Mouse (Mus musculus) limb, embryonic 12.5 days (tissue): ENCODE measurements around the gene Tmem80. TPM values are rescaled to one million over a fixed set of nuclear protein-coding genes. Genes with fewer than 3 reads are reported as not detected.

Source experiments
- ATAC-seq: fragments of 200-750 bp; cut with Nextera tagmentation; 2 replicates; pipeline ENCODE4 v1.8.0; 2017; ENCODE audit warnings: low read depth, moderate TSS enrichment; ENCODE audit not compliant: insufficient number of reproducible peaks, insufficient read depth, low FRiP score, low TSS enrichment
- H3K27ac ChIP-seq: fragments of 300-500 bp; sonication (generic); 2 replicates; pipeline ENCODE4 v1.5.1; 2016; ENCODE audit warnings: mild to moderate bottlenecking, moderate library complexity
- H3K27me3 ChIP-seq: fragments of 300-500 bp; sonication (generic); 2 replicates; pipeline ENCODE4 v1.6.1; 2016; ENCODE audit warnings: mild to moderate bottlenecking, moderate library complexity
- H3K36me3 ChIP-seq: fragments of 300-500 bp; sonication (generic); 2 replicates; pipeline ENCODE4 v1.6.1; 2016; ENCODE audit warnings: mild to moderate bottlenecking, moderate library complexity
- H3K4me1 ChIP-seq: fragments of 300-500 bp; sonication (generic); replicated peaks from 2 replicates; pipeline ENCODE4 v1.6.1; 2016
- H3K4me2 ChIP-seq: fragments of 300-500 bp; sonication (generic); 2 replicates; pipeline ENCODE4 v1.6.1; 2016; ENCODE audit warnings: mild to moderate bottlenecking, moderate library complexity
- H3K4me3 ChIP-seq: fragments of 300-500 bp; sonication (generic); replicated peaks from 2 replicates; pipeline ENCODE4 v1.5.1; 2016; ENCODE audit warnings: mild to moderate bottlenecking
- H3K9ac ChIP-seq: fragments of 300-500 bp; sonication (generic); replicated peaks from 2 replicates; pipeline ENCODE4 v1.6.1; 2016; ENCODE audit warnings: mild to moderate bottlenecking, moderate library complexity
- H3K9me3 ChIP-seq: fragments of 300-500 bp; sonication (generic); 2 replicates; pipeline ENCODE4 v1.6.1; 2016; ENCODE audit warnings: mild to moderate bottlenecking, moderate library complexity
- WGBS: fragments of 180-500 bp; shearing (Covaris S2); methylation state at CpG from one replicate; pipeline ENCODE4 v1.1.7; 2016; 5-methylcytosine and 5-hydroxymethylcytosine counted together
- polyA plus RNA-seq: library from polyadenylated mRNA; unstranded; fragments of >200 nt; fragmentation: Nextera tagmentation; extraction: Ambion mirVana; gene quantifications from 2 replicates; pipeline ENCODE4 v1.2.1, GENCODE M21; 2016

Tmem80 gene
- polyA plus RNA-seq, 1 experiment from 2014 or later = 52.0 TPM

DNA sequence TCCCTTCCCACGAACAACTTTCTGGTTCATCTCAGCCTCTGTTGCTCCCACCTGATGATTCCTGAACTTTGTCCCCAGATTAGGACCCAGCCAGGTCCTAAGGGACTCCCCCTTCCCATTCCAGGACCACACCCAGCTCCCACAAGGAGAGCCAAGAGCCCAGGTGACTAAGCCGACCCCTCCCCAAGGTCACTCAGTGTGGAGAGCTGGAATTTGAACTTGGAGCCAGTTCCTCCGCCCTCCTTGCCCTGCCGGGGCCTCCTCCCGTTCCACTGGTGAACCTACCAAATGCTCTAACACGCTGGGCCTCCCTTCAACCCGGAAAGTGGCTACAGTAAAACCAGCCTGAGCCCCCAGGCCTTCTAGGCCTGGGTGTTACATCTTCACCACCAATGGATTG, 12.5 kb downstream of the Tmem80 start:
- no peak overlapping the region for H3K27ac ChIP-seq
- H3K36me3 ChIP-seq = peaks cover 11% of the 10 kb centered on the region
- peaks cover 16% of the 10 kb centered on the region for H3K4me1 ChIP-seq
- no peak overlapping the region for H3K4me2 ChIP-seq
- H3K4me3 ChIP-seq = no peak overlapping the region
- no peak overlapping the region; the same call in 1 of the 2 replicates for H3K9ac ChIP-seq
- 74% methylated on average over 7 of the region's 7 CpGs for WGBS
- ATAC-seq = no peak
- H3K27me3 ChIP-seq = peaks cover 25% of the 10 kb centered on the region
- no peaks in the 10 kb centered on the region for H3K9me3 ChIP-seq

DNA sequence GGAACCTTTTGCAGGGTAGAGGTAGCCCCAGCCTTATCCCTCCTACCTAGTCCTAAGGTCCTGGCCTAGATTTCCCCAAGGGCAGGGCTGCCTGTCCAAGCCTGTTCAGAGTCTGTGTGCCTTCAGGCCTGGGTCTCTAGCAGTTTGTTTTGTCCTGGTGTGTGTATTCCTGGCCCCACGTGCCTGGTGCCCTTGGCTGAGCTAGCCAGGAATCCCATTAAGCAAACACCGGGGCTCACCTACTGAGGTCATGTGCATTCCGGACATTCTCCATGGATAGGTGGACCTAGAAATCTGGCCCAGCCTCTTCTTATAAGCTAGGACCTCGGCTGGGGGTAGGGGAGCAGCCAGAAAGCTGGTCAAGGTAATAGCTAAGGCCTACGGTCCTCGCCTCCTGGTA, 12.9 kb downstream of the Tmem80 start:
- ATAC-seq = no peak
- no peak overlapping the region; the same call in 1 of the 2 replicates for H3K9ac ChIP-seq
- H3K27me3 ChIP-seq = peaks cover 25% of the 10 kb centered on the region
- H3K9me3 ChIP-seq = no peaks in the 10 kb centered on the region
- 89% methylated on average over 6 of the region's 6 CpGs for WGBS
- H3K27ac ChIP-seq = no peak overlapping the region
- H3K4me2 ChIP-seq = no peak overlapping the region
- peaks cover 11% of the 10 kb centered on the region for H3K36me3 ChIP-seq
- H3K4me1 ChIP-seq = peaks cover 16% of the 10 kb centered on the region
- H3K4me3 ChIP-seq = no peak overlapping the region

DNA sequence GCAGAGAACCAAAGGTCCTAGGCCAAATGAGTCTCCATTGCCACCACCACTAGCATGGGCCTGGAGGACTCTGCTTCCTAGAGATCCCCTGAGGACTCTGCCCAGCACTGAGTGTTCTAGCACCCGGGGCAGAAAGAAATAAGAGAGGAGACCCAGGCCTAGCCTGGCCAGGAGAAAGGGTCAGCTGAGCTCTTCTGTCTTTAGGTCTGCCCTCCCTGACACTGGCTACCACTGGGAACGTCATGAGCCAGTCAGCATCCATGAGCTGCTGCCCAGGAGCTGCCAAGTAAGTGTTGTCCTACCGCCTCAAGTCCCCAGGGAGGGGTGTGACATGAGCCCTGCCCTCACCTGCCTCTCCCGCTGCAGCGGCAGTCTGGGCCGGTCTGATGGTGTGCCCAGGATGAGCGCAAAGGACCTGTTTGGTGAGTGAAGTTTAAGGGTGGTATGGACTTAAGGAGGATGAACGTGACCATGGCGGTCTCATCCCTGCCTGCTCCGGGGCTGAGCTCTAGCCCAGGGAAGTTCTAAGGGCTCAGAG, 14.2 kb downstream of the Tmem80 start:
- Histone ChIP-seq H3K36me3 (no peaks in the 10 kb centered on the region), H3K4me3 (no peak overlapping the region), H3K4me1 (peaks cover 16% of the 10 kb centered on the region), H3K9ac (no peak overlapping the region; the same call in 1 of the 2 replicates), H3K4me2 (no peak overlapping the region), H3K27me3 (peaks cover 25% of the 10 kb centered on the region), H3K27ac (no peak overlapping the region), H3K9me3 (no peaks in the 10 kb centered on the region)
- WGBS = 70% methylated on average over 10 of the region's 10 CpGs
- no peak for ATAC-seq

DNA sequence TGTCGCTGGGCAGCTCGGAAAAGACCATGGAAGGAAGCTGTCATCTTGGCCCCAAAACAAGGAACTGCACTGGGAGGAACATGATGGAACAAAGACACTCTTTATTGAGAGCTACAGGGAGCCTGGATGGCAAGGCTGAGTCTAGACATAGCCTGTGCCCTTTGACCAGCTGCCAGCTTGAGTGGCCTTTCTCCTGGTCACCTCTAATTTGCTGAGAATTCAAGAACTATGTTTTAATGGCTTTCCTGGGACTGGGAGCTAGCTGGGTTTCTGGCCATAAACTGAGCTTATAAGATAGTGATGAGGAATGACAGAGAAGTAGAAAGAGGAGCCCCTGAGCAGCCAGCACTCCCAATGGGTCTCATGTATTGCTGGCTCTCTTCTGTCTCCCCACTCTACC, 15.7 kb downstream of the Tmem80 start:
- H3K4me1 ChIP-seq = peaks cover 13% of the 10 kb centered on the region
- no peak overlapping the region for H3K4me2 ChIP-seq
- H3K27me3 ChIP-seq = peaks cover 15% of the 10 kb centered on the region
- WGBS = 84% methylated on average over 2 of the region's 2 CpGs
- H3K9ac ChIP-seq = no peak overlapping the region
- no peak overlapping the region for H3K4me3 ChIP-seq
- no peaks in the 10 kb centered on the region for H3K9me3 ChIP-seq
- H3K27ac ChIP-seq = no peak overlapping the region
- no peaks in the 10 kb centered on the region for H3K36me3 ChIP-seq
- no peak for ATAC-seq

DNA sequence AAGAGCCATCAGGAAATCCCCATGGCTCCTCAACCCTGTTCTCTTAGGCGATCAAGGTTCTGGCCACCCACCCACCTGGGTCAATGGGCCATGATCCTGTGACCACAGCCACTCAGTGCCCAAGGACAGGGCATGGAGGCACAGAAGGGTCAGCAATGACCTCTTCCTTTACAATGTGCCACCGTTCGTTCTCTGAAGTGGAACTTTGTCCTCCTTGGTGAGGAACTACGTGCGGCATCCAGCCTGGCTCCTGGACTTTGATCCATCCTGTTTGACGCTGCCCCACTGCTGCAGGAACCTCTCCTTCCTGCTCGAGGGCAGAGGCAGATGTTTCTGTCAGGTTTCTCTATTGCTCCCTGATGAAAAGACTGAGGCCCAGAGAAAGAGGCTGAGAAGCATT, 16.2 kb downstream of the Tmem80 start:
- no peak overlapping the region for H3K9ac ChIP-seq
- WGBS = 72% methylated on average over 7 of the region's 7 CpGs
- H3K9me3 ChIP-seq = no peaks in the 10 kb centered on the region
- peaks cover 8% of the 10 kb centered on the region for H3K4me1 ChIP-seq
- H3K27ac ChIP-seq = no peak overlapping the region
- H3K4me2 ChIP-seq = no peak overlapping the region
- no peak for ATAC-seq
- no peak overlapping the region for H3K4me3 ChIP-seq
- H3K36me3 ChIP-seq = no peaks in the 10 kb centered on the region
- peaks cover 10% of the 10 kb centered on the region for H3K27me3 ChIP-seq

DNA sequence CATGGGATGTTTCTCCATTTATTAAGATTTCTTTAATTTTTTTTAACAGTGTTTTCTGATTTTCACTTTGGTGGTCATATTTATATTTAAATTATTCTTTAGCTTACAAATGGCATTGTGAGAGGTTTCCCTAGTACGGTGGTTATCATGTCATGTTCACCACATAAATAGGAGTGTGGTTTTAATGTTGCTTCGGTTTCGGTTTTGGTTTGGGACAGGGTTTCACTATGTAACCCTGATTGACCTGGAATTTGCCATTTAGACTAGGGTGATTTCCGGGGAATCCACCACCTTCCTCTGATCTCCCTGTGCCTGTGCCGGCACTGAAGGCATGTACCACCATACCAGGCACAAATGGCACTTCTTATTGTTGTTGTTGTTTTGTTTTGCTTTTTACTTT, 17.2 kb downstream of the Tmem80 start:
- Histone ChIP-seq H3K36me3 (no peaks in the 10 kb centered on the region), H3K4me3 (no peak overlapping the region), H3K4me1 (no peaks in the 10 kb centered on the region), H3K9me3 (no peaks in the 10 kb centered on the region), H3K27me3 (no peaks in the 10 kb centered on the region; the same call in 1 of the 2 replicates), H3K27ac (no peak overlapping the region), H3K4me2 (no peak overlapping the region), H3K9ac (no peak overlapping the region)
- WGBS = 87% methylated on average over 5 of the region's 5 CpGs
- ATAC-seq = no peak

DNA sequence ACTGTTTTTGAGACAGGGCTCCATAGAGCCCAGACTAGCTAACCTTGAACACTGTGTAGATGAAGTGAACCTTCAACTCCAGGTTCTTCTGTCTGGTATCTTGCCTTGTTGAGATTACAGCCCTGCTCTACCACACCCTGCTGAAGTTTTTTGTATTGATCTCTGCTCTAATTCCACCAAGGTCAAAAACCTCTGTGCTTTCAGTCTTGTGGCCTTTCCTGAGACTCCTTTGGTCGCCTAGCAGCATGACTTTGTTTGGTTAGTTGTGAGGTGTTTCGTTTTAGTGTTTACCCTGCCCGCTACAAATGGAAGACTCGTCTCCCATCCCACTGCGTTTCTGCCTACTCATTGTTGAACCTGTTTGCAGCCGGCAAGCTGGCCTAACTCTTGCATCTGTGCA, 23.5 kb downstream of the Tmem80 start:
- Histone ChIP-seq H3K9ac (no peak overlapping the region), H3K4me1 (no peaks in the 10 kb centered on the region), H3K4me2 (no peak overlapping the region), H3K27me3 (0 out of 2 replicates have a peak, but pooled peaks cover 4% of the 10 kb centered on the region), H3K36me3 (no peaks in the 10 kb centered on the region), H3K9me3 (no peaks in the 10 kb centered on the region), H3K4me3 (no peak overlapping the region), H3K27ac (no peak overlapping the region)
- 74% methylated on average over 6 of the region's 6 CpGs for WGBS
- ATAC-seq = no peak

DNA sequence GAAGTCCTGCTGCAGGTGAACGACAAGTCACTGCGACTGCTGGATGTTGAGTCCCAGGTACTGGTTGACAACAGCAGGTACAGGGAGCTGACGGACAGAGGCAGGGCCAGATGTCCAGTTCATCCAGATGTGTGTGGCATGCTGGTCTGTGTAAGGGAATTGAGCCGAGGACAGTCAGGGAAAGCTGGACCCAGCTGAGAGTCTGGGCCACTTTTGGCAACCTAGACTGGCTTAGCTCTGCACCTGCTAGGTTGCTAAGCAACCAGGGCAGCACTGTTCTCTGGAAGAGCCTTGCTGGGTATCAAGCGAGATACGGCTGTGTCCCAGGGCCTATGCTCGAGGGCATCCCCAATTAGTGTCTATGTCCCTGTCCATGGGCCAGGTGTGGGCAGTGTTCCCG, 27.5 kb downstream of the Tmem80 start:
- Histone ChIP-seq H3K27me3 (peaks cover 22% of the 10 kb centered on the region), H3K4me3 (no peak overlapping the region), H3K27ac (no peak overlapping the region), H3K9ac (no peak overlapping the region), H3K36me3 (no peaks in the 10 kb centered on the region), H3K9me3 (no peaks in the 10 kb centered on the region), H3K4me1 (no peaks in the 10 kb centered on the region), H3K4me2 (no peak overlapping the region)
- ATAC-seq = no peak
- 78% methylated on average over 8 of the region's 8 CpGs for WGBS

DNA sequence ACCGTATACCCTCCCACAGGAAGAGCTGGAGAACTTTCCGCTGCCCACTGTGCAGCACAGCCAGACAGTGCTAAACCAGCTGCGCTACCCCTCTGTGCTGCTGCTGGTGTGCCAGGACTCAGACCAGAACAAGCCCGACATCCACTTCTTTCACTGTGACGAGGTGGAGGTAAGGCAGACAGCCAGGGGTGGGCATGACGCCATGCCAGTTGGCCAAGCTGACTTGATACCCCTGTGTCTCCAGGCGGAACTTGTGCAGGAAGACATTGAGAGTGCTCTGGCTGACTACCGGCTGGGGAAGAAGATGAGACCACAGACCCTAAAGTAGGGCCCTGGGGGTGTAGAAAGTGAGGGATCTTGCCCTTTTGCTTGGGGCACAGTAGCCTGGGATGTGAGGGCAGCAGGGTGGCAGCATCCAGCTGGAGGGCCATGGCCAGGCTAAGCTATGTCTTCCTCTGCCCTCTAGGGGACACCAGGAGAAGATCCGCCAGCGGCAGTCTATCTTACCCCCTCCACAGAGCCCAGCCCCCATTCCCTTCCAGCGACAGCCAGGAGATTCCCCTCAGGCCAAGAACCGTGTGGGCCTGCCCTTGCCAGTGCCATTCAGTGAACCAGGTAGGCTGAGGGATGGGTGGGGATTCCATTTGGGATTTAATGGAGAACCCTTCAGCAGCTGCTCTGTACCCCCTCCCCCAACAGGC, 28.2 kb downstream of the Tmem80 start:
- Histone ChIP-seq H3K27ac (no peak overlapping the region), H3K36me3 (no peaks in the 10 kb centered on the region), H3K9me3 (no peaks in the 10 kb centered on the region), H3K4me2 (no peak overlapping the region), H3K4me3 (no peak overlapping the region), H3K4me1 (no peaks in the 10 kb centered on the region), H3K9ac (no peak overlapping the region), H3K27me3 (peaks cover 30% of the 10 kb centered on the region)
- 58% methylated on average over 12 of the region's 12 CpGs for WGBS
- ATAC-seq = no peak

DNA sequence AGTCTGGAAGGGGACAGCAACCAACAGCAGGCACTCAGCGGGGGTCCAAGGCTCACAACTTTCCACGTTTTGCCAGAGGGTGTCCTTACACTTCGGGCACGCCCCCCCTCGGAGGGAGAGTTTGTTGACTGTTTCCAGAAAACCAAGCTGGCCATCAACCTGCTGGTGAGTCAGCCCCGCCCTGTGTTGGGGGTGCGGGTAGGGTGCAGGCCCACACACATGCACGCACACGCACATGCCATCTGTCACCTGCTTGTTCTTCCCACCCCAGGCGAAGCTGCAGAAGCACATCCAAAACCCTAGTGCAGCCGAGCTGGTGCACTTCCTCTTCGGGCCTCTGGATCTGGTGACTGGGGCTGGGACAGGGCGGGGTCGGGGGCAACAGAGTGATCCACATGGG, 29.4 kb downstream of the Tmem80 start:
- Histone ChIP-seq H3K36me3 (no peaks in the 10 kb centered on the region), H3K9ac (no peak overlapping the region), H3K27me3 (peaks cover 42% of the 10 kb centered on the region), H3K9me3 (no peaks in the 10 kb centered on the region), H3K27ac (no peak overlapping the region), H3K4me1 (no peaks in the 10 kb centered on the region), H3K4me3 (no peak overlapping the region), H3K4me2 (no peak overlapping the region)
- ATAC-seq = no peak
- 75% methylated on average over 14 of the region's 14 CpGs for WGBS

DNA sequence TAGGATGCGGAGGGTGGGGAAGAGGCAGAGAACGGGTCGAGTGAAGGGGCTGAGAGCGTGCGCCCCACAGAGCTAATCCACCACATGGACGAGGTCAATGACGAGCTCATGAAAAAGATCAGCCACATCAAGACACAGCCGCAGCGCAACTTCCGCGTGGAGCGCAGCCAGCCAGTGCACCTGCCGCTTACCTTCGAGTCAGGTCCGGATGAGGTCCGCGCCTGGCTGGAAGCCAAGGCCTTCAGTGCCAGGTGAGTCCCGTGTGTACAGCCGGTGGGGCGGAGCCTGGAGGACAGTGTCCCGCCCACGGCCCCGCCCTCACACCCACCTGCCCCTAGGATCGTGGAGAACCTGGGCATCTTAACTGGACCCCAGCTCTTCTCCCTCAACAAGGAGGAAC, 34.0 kb downstream of the Tmem80 start:
- ATAC-seq = no peak
- peaks cover 53% of the 10 kb centered on the region for H3K27me3 ChIP-seq

More for the DNA sequence above, 34.0 kb downstream of the Tmem80 start:
- H3K4me2 ChIP-seq = peak overlapping the region; percentile 13; the same call in 1 of the 2 replicates
- H3K9ac ChIP-seq = no peak overlapping the region
- WGBS = 15% methylated on average over 24 of the region's 24 CpGs
- no peaks in the 10 kb centered on the region for H3K36me3 ChIP-seq
- H3K9me3 ChIP-seq = no peaks in the 10 kb centered on the region
- H3K4me3 ChIP-seq = no peak overlapping the region
- no peaks in the 10 kb centered on the region for H3K4me1 ChIP-seq
- H3K27ac ChIP-seq = no peak overlapping the region
